Mouse (Mus musculus) cortical plate, adult 2 months (tissue): ENCODE data around the gene Akr1d1.

Experiments used
- CTCF ChIP-seq: fragments of 200-500 bp; IDR thresholded peaks from 2 replicates; pipeline ENCODE4 v1.5.1; 2011; ENCODE audit warnings: mild to moderate bottlenecking, control low read depth, low read length; ENCODE audit not compliant: insufficient read depth; ENCODE audit errors: extremely low read depth
- POLR2A ChIP-seq: fragments of 200-500 bp; IDR thresholded peaks from 2 replicates; pipeline ENCODE4 v1.6.1; 2011; ENCODE audit warnings: mild to moderate bottlenecking, low read length, control low read depth; ENCODE audit not compliant: insufficient read depth; ENCODE audit errors: extremely low read depth

DNA sequence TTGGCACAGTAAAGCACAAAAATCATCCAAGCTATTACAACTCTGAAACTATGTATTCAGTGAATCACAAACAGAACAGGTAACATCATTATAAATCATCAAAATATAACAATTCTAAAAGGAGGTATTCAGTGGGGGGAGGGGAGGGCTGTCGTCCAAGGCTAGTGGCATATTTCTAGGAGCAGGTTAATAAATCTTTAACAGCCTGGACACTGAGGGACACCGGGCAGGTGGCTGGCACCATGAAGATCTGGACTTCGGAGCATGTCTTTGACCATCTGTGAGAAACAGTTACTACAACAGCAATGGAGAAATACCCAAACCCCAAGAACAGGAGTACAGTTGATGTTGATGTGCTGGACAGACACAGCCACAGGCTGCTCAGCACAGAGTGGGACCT lies 11.2 kb downstream of the Akr1d1 start:
- no peak for TF ChIP-seq POLR2A
- TF ChIP-seq CTCF, result no peak
